Mouse (Mus musculus): Measurements from ENCODE around the gene D17Wsu92e. TPM values are rescaled to one million over a fixed set of nuclear protein-coding genes. Genes with fewer than 3 reads are reported as not detected.

Gene D17Wsu92e
- total and polyA plus RNA-seq, 3 experiments, result 34.9 to 70.8 (median 44.2) TPM

DNA sequence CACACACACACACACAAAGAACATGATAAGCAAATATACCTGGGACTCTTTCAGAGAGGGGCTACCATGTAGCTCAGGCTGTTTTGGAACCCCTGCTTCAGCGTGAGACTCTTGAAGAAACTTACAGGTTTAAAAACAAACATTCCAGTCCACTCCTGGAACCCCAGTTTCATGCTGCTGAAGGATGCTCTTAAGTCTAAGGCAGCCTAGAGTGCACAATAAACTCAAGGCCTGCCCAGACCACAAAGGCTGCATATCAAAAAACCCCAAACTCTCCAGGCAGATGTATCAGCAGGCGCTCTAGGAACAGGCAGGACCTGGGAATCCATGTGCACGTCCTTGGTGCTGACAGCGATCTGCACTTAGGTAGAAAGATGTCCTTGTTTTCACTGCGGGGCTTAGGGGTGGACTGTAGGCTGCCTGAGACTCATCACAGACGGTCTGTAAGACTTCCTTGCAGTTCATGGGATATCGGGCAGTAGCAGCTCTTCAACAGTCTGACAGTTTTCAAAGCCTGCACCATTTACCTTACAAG is 16.2 kb downstream of the D17Wsu92e start:
- peaks cover 41% of the 10 kb centered on the region for H3K79me2 ChIP-seq (replicated peaks; ENCODE audit: control insufficient read depth, extremely low read depth, insufficient read depth, poor library complexity, severe bottlenecking)
- H3K9me3 ChIP-seq (replicated peaks; ENCODE audit: low read length), result no peaks in the 10 kb centered on the region
- peaks cover 9 to 20% of the 10 kb centered on the region in 2 experiments for H3K4me1 ChIP-seq (ENCODE audit: control insufficient read depth in 1 of 2, insufficient read depth in 2 of 2)
- H3K4me3 ChIP-seq (replicated peaks in 1 of 3; ENCODE audit: low read depth in 2 of 3, low read length in 2 of 3, poor library complexity in 1 of 3), result no peak overlapping the region
- H3K27ac ChIP-seq (ENCODE audit: insufficient read depth, low read depth), result no peak overlapping the region
- no peak overlapping the region for H3K9ac ChIP-seq (ENCODE audit: insufficient read depth, low read depth)
- H3K27me3 ChIP-seq (replicated peaks), result no peaks in the 10 kb centered on the region
- no peak for TF ChIP-seq CTCF (conservative IDR thresholded peaks at IDR 0.05 in 1 of 2, IDR thresholded peaks at IDR 0.05 in 1 of 2; ENCODE audit: low read depth in 2 of 2, low read length in 2 of 2)
- no peak for TF ChIP-seq RCOR1 (conservative IDR thresholded peaks at IDR 0.05; ENCODE audit: low read depth, low read length)
- no peak overlapping the region for H3K4me2 ChIP-seq (ENCODE audit: insufficient read depth, low read depth, poor library complexity, severe bottlenecking)
- in situ Hi-C loops (cut with MboI; ENCODE audit: low pct_ligation_motif_present, low pct_unique_long_range_greater_than_20kb, low sequenced_read_pairs) (no loop called here), dilution Hi-C loops (cut with MboI; ENCODE audit: extremely low pct_ligation_motif_present, extremely low pct_unique_long_range_greater_than_20kb, low sequenced_read_pairs) (no loop called here)
- no peak for DNase-seq (ENCODE audit: extremely low read depth)
- H3K36me3 ChIP-seq (replicated peaks in 1 of 2; ENCODE audit: control insufficient read depth in 1 of 2, insufficient read depth in 1 of 2, low read length in 1 of 2), result peaks cover 0 to 38% of the 10 kb centered on the region in 2 experiments

DNA sequence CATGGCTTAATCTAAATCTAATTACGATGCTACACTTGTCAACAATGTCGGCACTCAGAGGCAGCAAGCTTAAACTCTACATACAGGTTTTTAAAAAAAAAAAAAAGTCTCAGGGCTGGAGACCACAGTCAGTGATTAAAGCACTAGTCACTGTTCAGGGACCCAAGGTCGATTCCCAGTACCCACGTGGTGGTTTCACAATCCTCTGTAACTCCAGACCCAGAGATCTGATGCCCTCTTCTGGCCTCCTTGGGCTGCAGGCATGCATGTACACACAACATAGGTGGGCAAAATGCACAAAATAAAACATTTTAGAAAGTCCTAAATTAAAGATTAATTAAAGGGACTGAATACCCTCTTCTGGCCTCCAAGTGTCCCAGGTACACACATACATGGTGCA is 16.7 kb downstream of the D17Wsu92e start:
- H3K9ac ChIP-seq (ENCODE audit: insufficient read depth, low read depth), result no peak overlapping the region
- H3K27ac ChIP-seq (ENCODE audit: insufficient read depth, low read depth), result no peak overlapping the region
- no peak for DNase-seq (ENCODE audit: extremely low read depth)
- H3K27me3 ChIP-seq (replicated peaks), result no peaks in the 10 kb centered on the region
- H3K36me3 ChIP-seq (replicated peaks in 1 of 2; ENCODE audit: control insufficient read depth in 1 of 2, insufficient read depth in 1 of 2, low read length in 1 of 2), result peaks cover 0 to 38% of the 10 kb centered on the region in 2 experiments
- H3K9me3 ChIP-seq (replicated peaks; ENCODE audit: low read length), result no peaks in the 10 kb centered on the region
- H3K4me2 ChIP-seq (ENCODE audit: insufficient read depth, low read depth, poor library complexity, severe bottlenecking), result no peak overlapping the region
- in situ Hi-C loops (cut with MboI; ENCODE audit: low pct_ligation_motif_present, low pct_unique_long_range_greater_than_20kb, low sequenced_read_pairs) (no loop called here), dilution Hi-C loops (cut with MboI; ENCODE audit: extremely low pct_ligation_motif_present, extremely low pct_unique_long_range_greater_than_20kb, low sequenced_read_pairs) (no loop called here)
- H3K4me3 ChIP-seq (replicated peaks in 1 of 3; ENCODE audit: low read depth in 2 of 3, low read length in 2 of 3, poor library complexity in 1 of 3), result no peak overlapping the region
- TF ChIP-seq TBP (conservative IDR thresholded peaks at IDR 0.05; ENCODE audit: low read depth, low read length) (no peak), MYC (IDR thresholded peaks at IDR 0.05; ENCODE audit: low read depth, low read length) (no peak), EP300 (IDR thresholded peaks at IDR 0.05; ENCODE audit: low read length) (no peak), ZKSCAN1 (IDR thresholded peaks at IDR 0.05; ENCODE audit: borderline replicate concordance, low read depth, low read length) (no peak), SIN3A (IDR thresholded peaks at IDR 0.05; ENCODE audit: low read length) (no peak), MEF2A (IDR thresholded peaks at IDR 0.05; ENCODE audit: borderline replicate concordance, low read depth, low read length) (no peak), ZNF384 (IDR thresholded peaks at IDR 0.05; ENCODE audit: low read depth, low read length) (no peak), NELFE (IDR thresholded peaks at IDR 0.05; ENCODE audit: low read depth, low read length) (no peak), KAT2A (IDR thresholded peaks at IDR 0.05; ENCODE audit: insufficient replicate concordance, low read length) (no peak), JUN (IDR thresholded peaks at IDR 0.05; ENCODE audit: insufficient read depth, low read depth, low read length) (no peak), SMC3 (IDR thresholded peaks at IDR 0.05; ENCODE audit: low read depth, low read length) (no peak), IRF4 (IDR thresholded peaks at IDR 0.05; ENCODE audit: low read depth, low read length) (no peak), CHD1 (IDR thresholded peaks at IDR 0.05; ENCODE audit: low read depth, low read length) (no peak), RAD21 (IDR thresholded peaks at IDR 0.05; ENCODE audit: low read depth, low read length) (no peak), E2F4 (IDR thresholded peaks at IDR 0.05; ENCODE audit: insufficient replicate concordance, low read depth, low read length) (no peak), CHD2 (IDR thresholded peaks at IDR 0.05; ENCODE audit: low read length) (no peak), POLR2A (IDR thresholded peaks at IDR 0.05; ENCODE audit: low read depth, low read length) (no peak), ELF1 (IDR thresholded peaks at IDR 0.05; ENCODE audit: low read depth, low read length) (no peak)
- peaks cover 46% of the 10 kb centered on the region for H3K79me2 ChIP-seq (replicated peaks; ENCODE audit: control insufficient read depth, extremely low read depth, insufficient read depth, poor library complexity, severe bottlenecking)
- peaks cover 11 to 25% of the 10 kb centered on the region in 2 experiments for H3K4me1 ChIP-seq (ENCODE audit: control insufficient read depth in 1 of 2, insufficient read depth in 2 of 2)

Data from CH12.LX (cell line).